Mouse (Mus musculus) midbrain, postnatal 0 days (tissue): ENCODE results near the gene Sel1l. TPM values are rescaled to one million over a fixed set of nuclear protein-coding genes. Genes with fewer than 3 reads are reported as not detected.

ENCODE experiments used
- ATAC-seq: fragments of 200-750 bp; cut with Nextera tagmentation; 2 replicates; pipeline ENCODE4 v1.8.0; 2017; ENCODE audit warnings: moderate number of reproducible peaks, mild to moderate bottlenecking, moderate TSS enrichment, moderate library complexity; ENCODE audit not compliant: low FRiP score
- DNase-seq: peaks from one replicate; pipeline ENCODE4 v3.0.0-alpha.2; 2015; ENCODE audit warnings: low spot score
- H3K27ac ChIP-seq: fragments of 300-500 bp; sonication (generic); 2 replicates; pipeline ENCODE4 v1.5.1; 2014; ENCODE audit warnings: low read depth, mild to moderate bottlenecking, low read length, mixed read lengths
- H3K27me3 ChIP-seq: fragments of 300-500 bp; sonication (generic); 2 replicates; pipeline ENCODE4 v1.6.1; 2014; ENCODE audit warnings: low read length, control low read depth, mixed read lengths; ENCODE audit not compliant: insufficient read depth
- H3K36me3 ChIP-seq: fragments of 300-500 bp; sonication (generic); 2 replicates; pipeline ENCODE4 v1.6.1; 2014; ENCODE audit warnings: low read length, control low read depth, mixed read lengths; ENCODE audit not compliant: insufficient read depth
- H3K4me1 ChIP-seq: fragments of 300-500 bp; sonication (generic); 2 replicates; pipeline ENCODE4 v1.6.1; 2014; ENCODE audit warnings: mild to moderate bottlenecking, control low read depth, antibody characterized with exemption, low read length, mixed read lengths; ENCODE audit not compliant: insufficient read depth
- H3K4me2 ChIP-seq: fragments of 300-500 bp; sonication (generic); 2 replicates; pipeline ENCODE4 v1.6.1; 2014; ENCODE audit warnings: low read depth, mild to moderate bottlenecking, low read length, mixed read lengths; ENCODE audit not compliant: poor library complexity, severe bottlenecking
- H3K4me3 ChIP-seq: fragments of 300-500 bp; sonication (generic); 2 replicates; pipeline ENCODE4 v1.5.1; 2014; ENCODE audit warnings: low read depth, mild to moderate bottlenecking, low read length, moderate library complexity
- H3K9ac ChIP-seq: fragments of 300-500 bp; sonication (generic); replicated peaks from 2 replicates; pipeline ENCODE4 v1.6.1; 2014; ENCODE audit warnings: mild to moderate bottlenecking, low read length, moderate library complexity, mixed read lengths; ENCODE audit not compliant: poor library complexity, severe bottlenecking
- H3K9me3 ChIP-seq: fragments of 300-500 bp; sonication (generic); 2 replicates; pipeline ENCODE4 v1.6.1; 2016; ENCODE audit warnings: low read length, control low read depth
- CTCF ChIP-seq: IDR thresholded peaks from 2 replicates; pipeline ENCODE4 v1.5.1; 2016; ENCODE audit warnings: antibody characterized with exemption, mild to moderate bottlenecking
- WGBS: fragments of 180-500 bp; shearing (Covaris S2); extraction: QIAGEN DNeasy Blood & Tissue Kit; methylation state at CpG from one replicate; pipeline ENCODE4 v1.1.7; 2014; 5-methylcytosine and 5-hydroxymethylcytosine counted together
- polyA plus RNA-seq: library from polyadenylated mRNA; unstranded; fragments of >200 nt; fragmentation: Nextera tagmentation; extraction: Ambion mirVana; gene quantifications from 2 replicates; pipeline ENCODE4 v1.2.1, GENCODE M21; 2015
- total RNA-seq: library from RNA; depleted of rRNA; stranded (reverse); fragments of >200 nt; gene quantifications from 2 replicates; pipeline ENCODE4 v1.2.3, GENCODE M21; 2014

Sel1l gene
- total and polyA plus RNA-seq, 2 experiments from 2014 or later: 67.3 to 93.3 TPM

DNA sequence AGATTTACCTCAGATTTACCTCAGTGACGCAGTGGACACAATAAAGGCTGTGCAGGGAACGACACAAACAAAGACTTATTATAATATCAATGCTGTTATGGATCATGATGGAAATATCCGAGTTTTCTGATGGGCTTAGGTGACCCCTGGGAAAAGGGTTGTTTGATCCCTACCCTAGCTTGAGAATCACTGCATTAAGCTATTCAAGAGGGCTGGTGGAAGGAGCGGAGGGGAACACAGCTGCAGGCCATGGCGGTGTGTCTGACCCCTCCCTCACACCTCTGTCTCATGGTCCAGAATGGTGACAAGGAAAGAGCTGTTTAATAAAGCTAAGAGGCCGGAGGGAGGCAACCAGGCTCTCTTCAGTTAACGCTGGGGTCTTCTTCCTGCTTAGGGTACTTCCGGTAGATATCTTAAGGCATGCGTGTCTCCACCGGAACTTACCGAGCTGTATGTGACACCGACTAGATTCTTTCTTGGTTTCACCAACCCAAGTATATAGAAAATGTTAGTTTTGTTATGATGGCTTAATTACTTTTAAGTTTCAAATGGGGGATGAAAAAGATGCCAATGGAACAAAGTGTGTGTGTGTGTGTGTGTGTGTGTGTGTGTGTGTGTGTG lies 46.3 kb downstream of the Sel1l start:
- WGBS: 79% methylated on average over 12 of the region's 12 CpGs
- H3K27ac ChIP-seq: no peak overlapping the region
- H3K9ac ChIP-seq: no peak overlapping the region
- H3K4me2 ChIP-seq: no peak overlapping the region
- H3K4me3 ChIP-seq: no peak overlapping the region
- no peak for DNase-seq
- H3K4me1 ChIP-seq: no peaks in the 10 kb centered on the region
- no peaks in the 10 kb centered on the region for H3K9me3 ChIP-seq
- no peak for TF ChIP-seq CTCF
- peaks cover 5% of the 10 kb centered on the region; the same call in 1 of the 2 replicates for H3K36me3 ChIP-seq
- ATAC-seq: no peak
- no peaks in the 10 kb centered on the region for H3K27me3 ChIP-seq

DNA sequence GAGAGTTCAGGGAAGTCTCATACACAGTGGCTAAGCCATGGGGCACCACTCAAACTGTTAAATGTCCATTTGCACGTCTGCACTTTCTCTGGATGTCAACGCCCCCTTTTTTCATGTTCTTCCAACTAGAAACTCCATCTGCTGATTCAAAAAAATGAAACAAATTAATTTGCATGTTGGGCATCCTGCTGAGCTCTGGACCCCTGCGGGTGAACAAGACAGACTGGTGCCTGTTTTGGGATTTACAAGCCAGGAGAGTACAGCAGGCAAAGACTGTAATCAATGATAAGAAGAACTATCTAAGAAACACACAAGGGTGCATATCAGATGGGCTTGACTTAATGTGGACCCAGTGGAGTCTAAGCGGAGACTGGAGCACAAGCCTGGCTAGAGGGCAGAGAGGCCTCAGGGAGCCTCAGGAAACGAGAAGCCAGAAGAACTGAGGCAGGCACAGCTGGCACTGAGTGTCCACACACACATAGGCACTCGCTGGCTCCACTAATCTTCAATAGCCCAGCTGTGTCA lies 48.0 kb downstream of the Sel1l start:
- TF ChIP-seq CTCF: no peak
- no peaks in the 10 kb centered on the region for H3K27me3 ChIP-seq
- no peak overlapping the region for H3K27ac ChIP-seq
- DNase-seq (no peak), ATAC-seq (no peak)
- 59% methylated on average over 6 of the region's 6 CpGs for WGBS
- no peaks in the 10 kb centered on the region for H3K9me3 ChIP-seq
- H3K4me3 ChIP-seq: no peak overlapping the region
- no peaks in the 10 kb centered on the region for H3K4me1 ChIP-seq
- no peaks in the 10 kb centered on the region for H3K36me3 ChIP-seq
- no peak overlapping the region for H3K9ac ChIP-seq
- H3K4me2 ChIP-seq: no peak overlapping the region

DNA sequence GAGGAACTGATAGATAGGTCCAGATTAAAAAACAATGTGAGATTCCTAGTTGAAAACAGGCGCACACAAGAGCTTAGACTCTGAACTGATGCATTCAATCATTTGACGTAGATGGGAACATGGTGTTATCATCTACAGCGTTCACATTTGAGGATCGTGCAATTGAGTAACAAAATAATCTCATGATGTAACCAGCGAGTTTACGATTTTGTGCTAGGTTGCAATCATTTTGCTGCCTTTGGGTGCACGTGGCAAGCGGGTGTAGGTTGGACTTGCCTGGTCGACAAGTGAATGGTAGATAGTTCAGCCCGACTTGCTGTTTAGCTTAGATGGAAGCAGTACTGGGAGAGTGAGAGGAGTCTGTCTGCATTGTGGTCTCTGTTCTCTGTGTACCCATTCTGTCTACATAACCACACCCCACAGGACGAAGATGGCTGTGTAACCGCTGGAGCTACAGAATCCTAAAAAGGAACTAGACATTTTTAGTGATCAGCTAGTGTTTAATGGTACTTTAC lies 49.1 kb downstream of the Sel1l start:
- H3K4me2 ChIP-seq: no peak overlapping the region
- no peak for TF ChIP-seq CTCF
- no peaks in the 10 kb centered on the region for H3K9me3 ChIP-seq
- WGBS: 78% methylated on average over 12 of the region's 12 CpGs
- ATAC-seq (no peak), DNase-seq (no peak)
- H3K4me3 ChIP-seq: no peak overlapping the region
- H3K9ac ChIP-seq: no peak overlapping the region
- no peaks in the 10 kb centered on the region for H3K4me1 ChIP-seq
- H3K27me3 ChIP-seq: no peaks in the 10 kb centered on the region
- H3K36me3 ChIP-seq: no peaks in the 10 kb centered on the region
- H3K27ac ChIP-seq: no peak overlapping the region

DNA sequence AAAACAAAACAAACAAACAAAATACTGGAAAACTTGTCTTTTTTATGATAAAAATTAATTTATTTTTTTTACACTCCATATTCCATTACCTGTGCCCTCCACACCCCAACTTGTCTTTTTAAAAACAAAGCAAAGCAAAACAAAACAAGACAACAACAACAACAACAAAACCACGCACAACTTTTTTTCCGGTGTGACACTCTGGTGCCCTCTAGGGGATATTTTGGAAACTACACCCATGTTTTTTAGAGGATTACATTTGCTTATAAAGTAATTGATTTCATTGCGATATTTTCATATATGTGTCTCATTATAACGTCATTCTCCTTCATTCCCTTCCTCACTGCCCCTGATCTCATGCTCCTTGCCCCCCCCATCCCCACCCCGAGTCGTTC lies 49.6 kb downstream of the Sel1l start:
- 20% methylated on average over 6 of the region's 6 CpGs for WGBS
- no peaks in the 10 kb centered on the region for H3K9me3 ChIP-seq
- peak; percentile 30 for DNase-seq
- no peaks in the 10 kb centered on the region for H3K27me3 ChIP-seq
- no peak overlapping the region for H3K4me3 ChIP-seq
- H3K36me3 ChIP-seq: no peaks in the 10 kb centered on the region
- ATAC-seq: no peak
- peak; percentile 90 for TF ChIP-seq CTCF
- no peaks in the 10 kb centered on the region for H3K4me1 ChIP-seq
- no peak overlapping the region for H3K27ac ChIP-seq
- no peak overlapping the region for H3K9ac ChIP-seq
- H3K4me2 ChIP-seq: no peak overlapping the region

DNA sequence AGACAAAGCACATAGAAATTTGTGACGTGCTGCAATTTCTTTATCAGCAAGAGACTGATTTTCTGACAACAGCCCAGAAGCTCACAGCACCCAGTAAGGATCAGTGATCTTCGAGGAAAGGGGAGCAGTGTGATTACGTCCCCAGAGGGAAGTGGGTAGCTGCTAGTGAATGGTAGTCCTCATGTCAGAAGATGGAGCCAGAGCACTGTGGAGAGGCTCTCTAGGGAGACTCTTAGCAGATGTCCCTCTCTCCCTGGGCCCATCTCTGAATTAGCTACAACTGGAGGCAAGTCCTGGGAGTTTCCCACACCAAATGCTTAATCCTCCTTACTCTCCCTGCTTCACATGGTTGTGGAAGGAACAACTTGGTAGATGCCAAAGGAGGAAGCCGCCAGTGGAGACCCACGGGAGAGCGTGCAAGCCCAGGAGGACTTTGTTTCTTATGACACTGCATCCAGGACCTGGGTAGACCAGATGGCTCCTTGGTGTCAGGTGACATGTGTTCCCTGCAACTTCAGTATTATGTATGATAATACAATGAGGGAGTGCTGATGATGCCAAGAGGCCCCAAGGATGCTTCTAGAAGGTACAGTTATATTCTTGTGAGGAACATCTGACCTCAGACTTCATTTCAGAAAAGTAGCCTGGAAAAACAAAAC lies 50.1 kb downstream of the Sel1l start:
- no peaks in the 10 kb centered on the region for H3K27me3 ChIP-seq
- no peaks in the 10 kb centered on the region for H3K36me3 ChIP-seq
- no peak overlapping the region for H3K4me3 ChIP-seq
- H3K9ac ChIP-seq: no peak overlapping the region
- H3K4me1 ChIP-seq: no peaks in the 10 kb centered on the region
- no peak overlapping the region for H3K4me2 ChIP-seq
- H3K27ac ChIP-seq: no peak overlapping the region
- TF ChIP-seq CTCF: no peak
- no peaks in the 10 kb centered on the region for H3K9me3 ChIP-seq
- ATAC-seq (no peak), DNase-seq (peak; percentile 8)
- WGBS: 80% methylated on average over 6 of the region's 6 CpGs

DNA sequence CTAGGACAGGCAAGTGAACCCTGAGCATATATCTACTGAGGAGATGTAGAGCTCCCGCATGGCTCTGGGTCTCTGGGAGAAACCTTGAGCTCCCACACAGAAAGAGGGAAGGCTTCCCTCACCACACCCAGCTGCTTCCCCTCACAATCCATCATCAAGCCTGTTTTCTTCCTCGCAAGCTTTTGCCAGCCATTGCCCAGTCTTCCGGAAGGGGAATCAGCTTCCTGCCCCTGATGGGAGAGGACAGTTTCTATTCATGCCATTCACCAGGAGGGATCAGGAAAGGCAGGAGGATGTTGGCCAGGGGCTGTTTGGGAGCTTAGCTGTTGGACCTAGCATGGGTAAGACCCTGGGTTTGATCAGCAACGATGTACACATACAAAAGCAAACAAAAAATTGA lies 52.2 kb downstream of the Sel1l start:
- no peak for DNase-seq
- Histone ChIP-seq H3K27ac (no peak overlapping the region), H3K4me3 (no peak overlapping the region), H3K4me2 (no peak overlapping the region), H3K4me1 (no peaks in the 10 kb centered on the region), H3K9ac (no peak overlapping the region), H3K9me3 (no peaks in the 10 kb centered on the region), H3K27me3 (no peaks in the 10 kb centered on the region), H3K36me3 (no peaks in the 10 kb centered on the region)
- 82% methylated on average over 4 of the region's 4 CpGs for WGBS
- ATAC-seq: no peak
- TF ChIP-seq CTCF: no peak
